Mouse (Mus musculus): Measurements from ENCODE around the gene Gtpbp3. TPM values are rescaled to one million over a fixed set of nuclear protein-coding genes. Genes with fewer than 3 reads are reported as not detected.

Gtpbp3 gene
- polyA plus RNA-seq, 1 experiment from 2014 or later: 7.1 TPM

- Histone ChIP-seq H3K36me3 (ENCODE audit: control insufficient read depth, insufficient read depth, low read length) (peaks cover 11% of the 10 kb centered on the region; the same call in 1 of the 2 replicates), H3K4me3 (ENCODE audit: low read depth, low read length) (peak within 1 kb of the TSS; percentile 78), H3K27ac (ENCODE audit: low read length) (peak within 1 kb of the TSS; percentile 30; the same call in 1 of the 2 replicates), H3K27me3 (ENCODE audit: control insufficient read depth, insufficient read depth, low read length) (no peaks in the 10 kb centered on the region), H3K4me2 (replicated peaks; ENCODE audit: low read depth, low read length) (peak within 1 kb of the TSS; percentile 84), H3K9me3 (ENCODE audit: control insufficient read depth, low read depth, low read length) (no peaks in the 10 kb centered on the region), H3K4me1 (ENCODE audit: control insufficient read depth, insufficient read depth, low read length) (peaks cover 7% of the 10 kb centered on the region), H3K9ac (replicated peaks; ENCODE audit: low read depth, low read length) (peak within 1 kb of the TSS; percentile 69)
- under 1% methylated on average over 55 of the region's 55 CpGs for WGBS
- ATAC-seq (ENCODE audit: insufficient number of reproducible peaks, insufficient read depth, low FRiP score, low read depth): peak; percentile 92
These were observed 54.9 kb downstream of the Gtpbp3 start, which contains the start of gene Mvb12a for GRCm38 (mm10) chr8:71542632-71543343. Mvb12a (plus strand) TSS chr8:71542922.

- H3K4me2 ChIP-seq (replicated peaks; ENCODE audit: low read depth, low read length): peak overlapping the region; percentile 84
- no peaks in the 10 kb centered on the region for H3K9me3 ChIP-seq (ENCODE audit: control insufficient read depth, low read depth, low read length)
- H3K4me3 ChIP-seq (ENCODE audit: low read depth, low read length): peak overlapping the region; percentile 78
- no peak overlapping the region for H3K27ac ChIP-seq (ENCODE audit: low read length)
- no peaks in the 10 kb centered on the region for H3K27me3 ChIP-seq (ENCODE audit: control insufficient read depth, insufficient read depth, low read length)
- H3K9ac ChIP-seq (replicated peaks; ENCODE audit: low read depth, low read length): peak overlapping the region; percentile 69; the same call in 1 of the 2 replicates
- no peak for ATAC-seq (ENCODE audit: insufficient number of reproducible peaks, insufficient read depth, low FRiP score, low read depth)
- WGBS: 74% methylated on average over 9 of the region's 9 CpGs
- peaks cover 7% of the 10 kb centered on the region for H3K4me1 ChIP-seq (ENCODE audit: control insufficient read depth, insufficient read depth, low read length)
- peaks cover 15% of the 10 kb centered on the region; the same call in 1 of the 2 replicates for H3K36me3 ChIP-seq (ENCODE audit: control insufficient read depth, insufficient read depth, low read length)
These were observed 55.9 kb downstream of the Gtpbp3 start for GRCm38 (mm10) chr8:71543755-71544154.

- Histone ChIP-seq H3K4me2 (replicated peaks; ENCODE audit: low read depth, low read length) (no peak overlapping the region), H3K27me3 (ENCODE audit: control insufficient read depth, insufficient read depth, low read length) (no peaks in the 10 kb centered on the region), H3K9me3 (ENCODE audit: control insufficient read depth, low read depth, low read length) (no peaks in the 10 kb centered on the region), H3K36me3 (ENCODE audit: control insufficient read depth, insufficient read depth, low read length) (peaks cover 15% of the 10 kb centered on the region; the same call in 1 of the 2 replicates), H3K27ac (ENCODE audit: low read length) (no peak overlapping the region), H3K4me1 (ENCODE audit: control insufficient read depth, insufficient read depth, low read length) (peaks cover 7% of the 10 kb centered on the region), H3K4me3 (ENCODE audit: low read depth, low read length) (no peak overlapping the region), H3K9ac (replicated peaks; ENCODE audit: low read depth, low read length) (no peak overlapping the region)
- no peak for ATAC-seq (ENCODE audit: insufficient number of reproducible peaks, insufficient read depth, low FRiP score, low read depth)
- 91% methylated on average over 11 of the region's 11 CpGs for WGBS
These were observed 57.1 kb downstream of the Gtpbp3 start for GRCm38 (mm10) chr8:71545053-71545452.

GRCm38 (mm10) chr8:71547590-71547989, 59.7 kb downstream of the Gtpbp3 start:
- Histone ChIP-seq H3K9me3 (ENCODE audit: control insufficient read depth, low read depth, low read length) (no peaks in the 10 kb centered on the region), H3K27me3 (ENCODE audit: control insufficient read depth, insufficient read depth, low read length) (no peaks in the 10 kb centered on the region), H3K4me3 (ENCODE audit: low read depth, low read length) (no peak overlapping the region), H3K9ac (replicated peaks; ENCODE audit: low read depth, low read length) (no peak overlapping the region), H3K4me1 (ENCODE audit: control insufficient read depth, insufficient read depth, low read length) (peaks cover 7% of the 10 kb centered on the region), H3K4me2 (replicated peaks; ENCODE audit: low read depth, low read length) (no peak overlapping the region), H3K27ac (ENCODE audit: low read length) (no peak overlapping the region), H3K36me3 (ENCODE audit: control insufficient read depth, insufficient read depth, low read length) (peaks cover 15% of the 10 kb centered on the region; the same call in 1 of the 2 replicates)
- WGBS: 89% methylated on average over 7 of the region's 7 CpGs
- ATAC-seq (ENCODE audit: insufficient number of reproducible peaks, insufficient read depth, low FRiP score, low read depth): no peak

Other genes with a start within 250 kb of the Gtpbp3 start
- gene Myo9b, start 215.4 kb upstream of the Gtpbp3 start, polyA plus RNA-seq (2014; fragmentation: Nextera tagmentation; extraction: Ambion mirVana): 22.5 and 23.8 TPM in 2 replicates
- 53.7 and 54.1 TPM in 2 replicates for gene Haus8, start 215.2 kb upstream of the Gtpbp3 start, polyA plus RNA-seq (2014; fragmentation: Nextera tagmentation; extraction: Ambion mirVana)
- gene Use1, start 121.3 kb upstream of the Gtpbp3 start, polyA plus RNA-seq (2014; fragmentation: Nextera tagmentation; extraction: Ambion mirVana): 106 and 108 TPM in 2 replicates
- 3.8 TPM in 2 replicates for gene Ocel1, start 116.8 kb upstream of the Gtpbp3 start, polyA plus RNA-seq (2014; fragmentation: Nextera tagmentation; extraction: Ambion mirVana)
- gene Nr2f6, start 106.1 kb upstream of the Gtpbp3 start, polyA plus RNA-seq (2014; fragmentation: Nextera tagmentation; extraction: Ambion mirVana): 52.7 and 65.5 TPM in 2 replicates
- 8.6 and 9.6 TPM in 2 replicates for gene Ushbp1, start 92.3 kb upstream of the Gtpbp3 start, polyA plus RNA-seq (2014; fragmentation: Nextera tagmentation; extraction: Ambion mirVana)
- gene Babam1, start 91.2 kb upstream of the Gtpbp3 start, polyA plus RNA-seq (2014; fragmentation: Nextera tagmentation; extraction: Ambion mirVana): 92.2 and 94.2 TPM in 2 replicates
- gene Ankle1, start 82.1 kb upstream of the Gtpbp3 start, polyA plus RNA-seq (2014; fragmentation: Nextera tagmentation; extraction: Ambion mirVana): 30.9 and 39.8 TPM in 2 replicates
- 28.4 and 30.0 TPM in 2 replicates for gene Abhd8, start 24.4 kb upstream of the Gtpbp3 start, polyA plus RNA-seq (2014; fragmentation: Nextera tagmentation; extraction: Ambion mirVana)
- 139 and 154 TPM in 2 replicates for gene Mrpl34, start 23.1 kb upstream of the Gtpbp3 start, polyA plus RNA-seq (2014; fragmentation: Nextera tagmentation; extraction: Ambion mirVana)
- 94.8 and 98.9 TPM in 2 replicates for gene Dda1, start 18.9 kb upstream of the Gtpbp3 start, polyA plus RNA-seq (2014; fragmentation: Nextera tagmentation; extraction: Ambion mirVana)
- gene Ano8, start 2.1 kb upstream of the Gtpbp3 start, polyA plus RNA-seq (2014; fragmentation: Nextera tagmentation; extraction: Ambion mirVana): 2.3 TPM in 2 replicates
- gene Plvap, start 23.6 kb downstream of the Gtpbp3 start, polyA plus RNA-seq (2014; fragmentation: Nextera tagmentation; extraction: Ambion mirVana): 67.1 and 67.5 TPM in 2 replicates
- gene Ccdc194, start 37.6 kb downstream of the Gtpbp3 start, polyA plus RNA-seq (2014; fragmentation: Nextera tagmentation; extraction: Ambion mirVana): 0.41 and 0.58 TPM in 2 replicates
- gene Bst2, start 49.4 kb downstream of the Gtpbp3 start, polyA plus RNA-seq (2014; fragmentation: Nextera tagmentation; extraction: Ambion mirVana): 7.6 and 10.9 TPM in 2 replicates
- gene Mvb12a, start 54.8 kb downstream of the Gtpbp3 start, polyA plus RNA-seq (2014; fragmentation: Nextera tagmentation; extraction: Ambion mirVana): 103 and 105 TPM in 2 replicates
- 1.4 and 1.9 TPM in 2 replicates for gene Tmem221, start 70.8 kb downstream of the Gtpbp3 start, polyA plus RNA-seq (2014; fragmentation: Nextera tagmentation; extraction: Ambion mirVana)
- gene Nxnl1, start 78.5 kb downstream of the Gtpbp3 start, polyA plus RNA-seq (2014; fragmentation: Nextera tagmentation; extraction: Ambion mirVana): not detected in 2 replicates
- 28.2 and 29.4 TPM in 2 replicates for gene Slc27a1, start 80.8 kb downstream of the Gtpbp3 start, polyA plus RNA-seq (2014; fragmentation: Nextera tagmentation; extraction: Ambion mirVana)
- 258 and 266 TPM in 2 replicates for gene Pgls, start 104.1 kb downstream of the Gtpbp3 start, polyA plus RNA-seq (2014; fragmentation: Nextera tagmentation; extraction: Ambion mirVana)
- gene Fam129c, start 109.5 kb downstream of the Gtpbp3 start, polyA plus RNA-seq (2014; fragmentation: Nextera tagmentation; extraction: Ambion mirVana): 3.4 and 4.5 TPM in 2 replicates
- gene Colgalt1, start 122.9 kb downstream of the Gtpbp3 start, polyA plus RNA-seq (2014; fragmentation: Nextera tagmentation; extraction: Ambion mirVana): 87.6 and 89.1 TPM in 2 replicates
- 1.4 and 1.7 TPM in 2 replicates for gene Unc13a, start 183.7 kb downstream of the Gtpbp3 start, polyA plus RNA-seq (2014; fragmentation: Nextera tagmentation; extraction: Ambion mirVana)
- gene Jak3, start 188.2 kb downstream of the Gtpbp3 start, polyA plus RNA-seq (2014; fragmentation: Nextera tagmentation; extraction: Ambion mirVana): 5.4 and 6.0 TPM in 2 replicates
- 1.3 and 1.7 TPM in 2 replicates for gene Insl3, start 201.1 kb downstream of the Gtpbp3 start, polyA plus RNA-seq (2014; fragmentation: Nextera tagmentation; extraction: Ambion mirVana)
- 4.7 and 5.4 TPM in 2 replicates for gene B3gnt3, start 213.7 kb downstream of the Gtpbp3 start, polyA plus RNA-seq (2014; fragmentation: Nextera tagmentation; extraction: Ambion mirVana)
- gene Fcho1, start 237.6 kb downstream of the Gtpbp3 start, polyA plus RNA-seq (2014; fragmentation: Nextera tagmentation; extraction: Ambion mirVana): 5.5 and 7.4 TPM in 2 replicates